Mouse (Mus musculus): ENCODE results near the gene Shc1. TPM values are rescaled to one million over a fixed set of nuclear protein-coding genes. Genes with fewer than 3 reads are reported as not detected.

Shc1 gene
- polyA plus RNA-seq, 1 experiment from 2014 or later, result 51.8 TPM

- DNase-seq (ENCODE audit: low spot score), result no peak
- Histone ChIP-seq H3K9me3 (replicated peaks) (no peaks in the 10 kb centered on the region), H3K4me3 (no peak overlapping the region), H3K36me3 (peaks cover 34% of the 10 kb centered on the region), H3K27ac (replicated peaks) (no peak overlapping the region), H3K27me3 (ENCODE audit: low read depth, poor library complexity, severe bottlenecking) (no peaks in the 10 kb centered on the region), H3K4me1 (peaks cover 16% of the 10 kb centered on the region)
- 73% methylated on average over 13 of the region's 13 CpGs for WGBS
Observed at GRCm38 (mm10) chr3:89448720-89449537, 30.7 kb downstream of the Shc1 start.

GRCm38 (mm10) chr3:89449541-89449940 is 31.3 kb downstream of the Shc1 start:
- WGBS, result 45% methylated on average over 7 of the region's 7 CpGs
- H3K4me1 ChIP-seq, result peaks cover 18% of the 10 kb centered on the region
- H3K9me3 ChIP-seq (replicated peaks), result no peaks in the 10 kb centered on the region
- peak; percentile 64 for DNase-seq (ENCODE audit: low spot score)
- H3K4me3 ChIP-seq, result peak overlapping the region; percentile 14; the same call in 1 of the 2 replicates
- H3K27me3 ChIP-seq (ENCODE audit: low read depth, poor library complexity, severe bottlenecking), result no peaks in the 10 kb centered on the region
- H3K36me3 ChIP-seq, result peaks cover 34% of the 10 kb centered on the region
- H3K27ac ChIP-seq (replicated peaks), result no peak overlapping the region

GRCm38 (mm10) chr3:89451916-89452315 is 33.7 kb downstream of the Shc1 start:
- Histone ChIP-seq H3K4me3 (no peak overlapping the region), H3K4me1 (peaks cover 32% of the 10 kb centered on the region), H3K27ac (replicated peaks) (0 out of 2 replicates have a peak overlapping the region, but pooled peaks have one; percentile 4), H3K27me3 (ENCODE audit: low read depth, poor library complexity, severe bottlenecking) (no peaks in the 10 kb centered on the region), H3K36me3 (peaks cover 17% of the 10 kb centered on the region; the same call in 1 of the 2 replicates), H3K9me3 (replicated peaks) (no peaks in the 10 kb centered on the region)
- 96% methylated on average over 1 of the region's 1 CpGs for WGBS
- no peak for DNase-seq (ENCODE audit: low spot score)

GRCm38 (mm10) chr3:89454401-89455177 is 36.3 kb downstream of the Shc1 start, which contains the start of gene Pmvk:
TSS of gene Pmvk (plus strand) at chr3:89454541.
- Histone ChIP-seq H3K36me3 (peaks cover 2% of the 10 kb centered on the region; the same call in 1 of the 2 replicates), H3K9me3 (replicated peaks) (no peaks in the 10 kb centered on the region), H3K27me3 (ENCODE audit: low read depth, poor library complexity, severe bottlenecking) (no peaks in the 10 kb centered on the region), H3K4me1 (peaks cover 40% of the 10 kb centered on the region), H3K4me3 (no peak within 1 kb of the TSS), H3K27ac (replicated peaks) (no peak within 1 kb of the TSS)
- DNase-seq (ENCODE audit: low spot score), result no peak
- 60% methylated on average over 10 of the region's 10 CpGs for WGBS

GRCm38 (mm10) chr3:89455786-89456285 is 37.6 kb downstream of the Shc1 start:
- Histone ChIP-seq H3K9me3 (replicated peaks) (no peaks in the 10 kb centered on the region), H3K4me1 (peaks cover 48% of the 10 kb centered on the region), H3K4me3 (no peak overlapping the region), H3K27ac (replicated peaks) (0 out of 2 replicates have a peak overlapping the region, but pooled peaks have one; percentile 19), H3K27me3 (ENCODE audit: low read depth, poor library complexity, severe bottlenecking) (no peaks in the 10 kb centered on the region), H3K36me3 (no peaks in the 10 kb centered on the region)
- no CpG with 5 or more reads among the region's 1 CpGs for WGBS
- DNase-seq (ENCODE audit: low spot score), result no peak

- no peaks in the 10 kb centered on the region for H3K9me3 ChIP-seq (replicated peaks)
- WGBS, result 35% methylated on average over 10 of the region's 10 CpGs
- no peaks in the 10 kb centered on the region for H3K27me3 ChIP-seq (ENCODE audit: low read depth, poor library complexity, severe bottlenecking)
- peaks cover 5% of the 10 kb centered on the region for H3K36me3 ChIP-seq
- peak; percentile 85 for DNase-seq (ENCODE audit: low spot score)
- H3K4me1 ChIP-seq, result peaks cover 43% of the 10 kb centered on the region
- 0 out of 2 replicates have a peak overlapping the region, but pooled peaks have one; percentile 7 for H3K4me3 ChIP-seq
- H3K27ac ChIP-seq (replicated peaks), result no peak overlapping the region; the same call in 1 of the 2 replicates
Observed at GRCm38 (mm10) chr3:89456726-89457665, 38.8 kb downstream of the Shc1 start.

GRCm38 (mm10) chr3:89458372-89458964 is 40.2 kb downstream of the Shc1 start:
- no peaks in the 10 kb centered on the region for H3K27me3 ChIP-seq (ENCODE audit: low read depth, poor library complexity, severe bottlenecking)
- H3K27ac ChIP-seq (replicated peaks), result peak overlapping the region; percentile 92
- H3K4me1 ChIP-seq, result peaks cover 40% of the 10 kb centered on the region
- H3K4me3 ChIP-seq, result peak overlapping the region; percentile 79
- peaks cover 10% of the 10 kb centered on the region for H3K36me3 ChIP-seq
- no peaks in the 10 kb centered on the region for H3K9me3 ChIP-seq (replicated peaks)
- WGBS, result 53% methylated on average over 13 of the region's 13 CpGs
- no peak for DNase-seq (ENCODE audit: low spot score)

- DNase-seq (ENCODE audit: low spot score), result peak; percentile 90
- WGBS, result 2% methylated on average over 35 of the region's 36 CpGs
- H3K9me3 ChIP-seq (replicated peaks), result no peaks in the 10 kb centered on the region
- peak overlapping the region; percentile 92 for H3K27ac ChIP-seq (replicated peaks)
- peak overlapping the region; percentile 79 for H3K4me3 ChIP-seq
- no peaks in the 10 kb centered on the region for H3K27me3 ChIP-seq (ENCODE audit: low read depth, poor library complexity, severe bottlenecking)
- H3K36me3 ChIP-seq, result peaks cover 13% of the 10 kb centered on the region
- peaks cover 40% of the 10 kb centered on the region for H3K4me1 ChIP-seq
Observed at GRCm38 (mm10) chr3:89458965-89459807, 40.9 kb downstream of the Shc1 start.

- Histone ChIP-seq H3K27me3 (ENCODE audit: low read depth, poor library complexity, severe bottlenecking) (no peaks in the 10 kb centered on the region), H3K36me3 (peaks cover 38% of the 10 kb centered on the region), H3K27ac (replicated peaks) (no peak overlapping the region), H3K4me3 (no peak overlapping the region), H3K4me1 (no peaks in the 10 kb centered on the region), H3K9me3 (replicated peaks) (no peaks in the 10 kb centered on the region)
- WGBS, result 48% methylated on average over 4 of the region's 4 CpGs
- no peak for DNase-seq (ENCODE audit: low spot score)
Observed at GRCm38 (mm10) chr3:89468268-89468667, 50.0 kb downstream of the Shc1 start.

GRCm38 (mm10) chr3:89472280-89472679 is 54.0 kb downstream of the Shc1 start:
- no peaks in the 10 kb centered on the region for H3K27me3 ChIP-seq (ENCODE audit: low read depth, poor library complexity, severe bottlenecking)
- H3K9me3 ChIP-seq (replicated peaks), result no peaks in the 10 kb centered on the region
- WGBS, result 85% methylated on average over 7 of the region's 7 CpGs
- H3K4me1 ChIP-seq, result no peaks in the 10 kb centered on the region
- peaks cover 26% of the 10 kb centered on the region for H3K36me3 ChIP-seq
- H3K27ac ChIP-seq (replicated peaks), result no peak overlapping the region
- no peak for DNase-seq (ENCODE audit: low spot score)
- no peak overlapping the region for H3K4me3 ChIP-seq

- DNase-seq (ENCODE audit: low spot score), result no peak
- Histone ChIP-seq H3K36me3 (peaks cover 11% of the 10 kb centered on the region; the same call in 1 of the 2 replicates), H3K4me1 (no peaks in the 10 kb centered on the region), H3K27ac (replicated peaks) (no peak overlapping the region), H3K9me3 (replicated peaks) (no peaks in the 10 kb centered on the region), H3K4me3 (no peak overlapping the region), H3K27me3 (ENCODE audit: low read depth, poor library complexity, severe bottlenecking) (no peaks in the 10 kb centered on the region)
- WGBS, result 83% methylated on average over 6 of the region's 6 CpGs
Observed at GRCm38 (mm10) chr3:89473838-89474237, 55.6 kb downstream of the Shc1 start.

Measured in midbrain, embryonic 10.5 days (tissue).